ENCODE assay signal across 8 mouse cellular contexts in the genomic region with DNA sequence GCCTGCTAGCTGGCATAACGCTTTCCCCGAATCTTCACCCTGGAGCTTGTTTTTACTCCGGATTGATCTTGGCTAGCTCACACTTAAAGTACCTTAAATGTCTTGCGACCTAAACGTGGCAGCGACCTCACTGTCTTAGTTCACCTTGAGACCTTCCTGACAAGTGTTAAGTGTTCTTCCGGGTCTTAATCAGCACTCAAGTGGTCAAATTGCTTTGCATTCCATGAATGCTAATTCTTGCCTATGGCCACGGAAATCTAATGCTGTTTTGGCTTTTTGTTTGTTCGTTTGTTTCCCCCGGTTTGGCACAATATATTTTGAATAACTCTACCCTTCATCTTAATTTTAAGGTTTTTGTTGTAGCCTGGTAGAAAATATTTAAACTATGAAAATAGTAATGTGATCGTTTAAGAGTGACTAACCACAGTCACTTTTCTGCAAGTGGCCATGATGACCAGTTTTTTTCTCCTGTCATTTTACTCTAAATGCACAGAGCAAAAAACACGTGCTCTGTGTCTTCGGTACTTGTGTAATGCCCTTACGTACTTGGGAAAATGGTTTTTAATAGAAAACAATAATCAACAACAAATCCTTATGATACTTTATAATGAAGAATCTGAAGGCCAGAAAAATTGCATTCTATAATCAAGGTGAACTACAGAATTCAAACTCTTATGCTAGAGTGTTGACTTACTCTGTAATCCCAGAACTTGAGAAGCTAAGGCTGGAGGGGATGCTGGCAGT. TPM values are rescaled to one million over a fixed set of nuclear protein-coding genes. Genes with fewer than 3 reads are reported as not detected.
A peak's percentile ranks its signal among the peaks of the same experiment; 100 is the strongest.
DNase-seq lines count a peak whose midpoint lies in the region; ATAC-seq and TF ChIP-seq lines count a peak whose summit lies in the region.

No protein-coding gene starts in this region.

- H3K9ac ChIP-seq in heart, embryonic 13.5 days: peak overlapping the region; percentile 83
- peak overlapping the region; percentile 68 for H3K9ac ChIP-seq in ES-E14 (ENCODE audit: insufficient read depth, low read depth, low read length, poor library complexity, severe bottlenecking)
- H3K9ac ChIP-seq in forebrain, embryonic 14.5 days (ENCODE audit: low read length): peak overlapping the region; percentile 51; the same call in 1 of the 2 replicates
- peak overlapping the region; percentile 72 for H3K9ac ChIP-seq in liver, embryonic 16.5 days (ENCODE audit: low read depth, low read length)

- H3K4me1 ChIP-seq in heart, embryonic 13.5 days: peaks cover 19% of the 10 kb centered on the region
- peaks cover 0 to 2% of the 10 kb centered on the region in 2 experiments; a peak in 1 of 4 replicates for H3K4me1 ChIP-seq in ES-E14 (ENCODE audit: control insufficient read depth in 2 of 2, insufficient read depth in 2 of 2, low read length in 2 of 2, poor library complexity in 1 of 2)
- H3K4me1 ChIP-seq in forebrain, embryonic 14.5 days (ENCODE audit: control insufficient read depth, insufficient read depth, low read length): peaks cover 4% of the 10 kb centered on the region; the same call in 1 of the 2 replicates
- peaks cover 3% of the 10 kb centered on the region for H3K4me1 ChIP-seq in liver, embryonic 16.5 days (ENCODE audit: control insufficient read depth, low read depth, low read length)

- peak overlapping the region; percentile 85 for H3K4me3 ChIP-seq in heart, embryonic 13.5 days
- H3K4me3 ChIP-seq in ES-E14 (ENCODE audit: insufficient read depth in 1 of 2, low read depth in 1 of 2, low read length in 2 of 2, poor library complexity in 1 of 2, severe bottlenecking in 1 of 2): peak overlapping the region; percentile 67 to 72
- peak overlapping the region; percentile 76 for H3K4me3 ChIP-seq in forebrain, embryonic 14.5 days (ENCODE audit: low read depth, low read length)
- peak overlapping the region; percentile 90 for H3K4me3 ChIP-seq in liver, embryonic 16.5 days (ENCODE audit: low read depth, low read length)

- no peak for DNase-seq in heart, postnatal 36 days
- peak; percentile 51 for DNase-seq in ES-E14 (ENCODE audit: low read depth, low spot score)
- no peak for DNase-seq in forebrain, embryonic 14.5 days (ENCODE audit: low spot score)
- no peak for DNase-seq in layer of hippocampus, postnatal 10 days (ENCODE audit: low spot score in 2 of 2)
- DNase-seq in frontal cortex, adult 2 months (ENCODE audit: extremely low spot score in 1 of 2, low spot score in 1 of 2): no peak
- DNase-seq in spleen, postnatal 4 days (ENCODE audit: low spot score in 2 of 2): no peak

- WGBS in heart, embryonic 13.5 days: 20% methylated on average over 14 of the region's 14 CpGs
- WGBS in forebrain, embryonic 14.5 days: 23% methylated on average over 14 of the region's 14 CpGs
- 18% methylated on average over 14 of the region's 14 CpGs for WGBS in liver, embryonic 16.5 days (ENCODE audit: insufficient replicate concordance)

- H3K4me2 ChIP-seq in heart, embryonic 13.5 days: peak overlapping the region; percentile 81
- peak overlapping the region; percentile 69 for H3K4me2 ChIP-seq in forebrain, embryonic 14.5 days (ENCODE audit: low read length)
- peak overlapping the region; percentile 86 for H3K4me2 ChIP-seq in liver, embryonic 16.5 days (ENCODE audit: low read depth, low read length)

- intact Hi-C loops in heart, postnatal 36 days (cut with DNase I): loop anchor here (5.0 to 10.0 kb wide), 2 partner anchors 46 to 562 kb away; no protein-coding TSS in a partner anchor

- no peaks in the 10 kb centered on the region for H3K9me3 ChIP-seq in heart, embryonic 13.5 days
- H3K9me3 ChIP-seq in ES-E14 (ENCODE audit: control insufficient read depth, insufficient read depth, low read depth, low read length): no peaks in the 10 kb centered on the region
- H3K9me3 ChIP-seq in forebrain, embryonic 14.5 days (replicated peaks; ENCODE audit: control insufficient read depth, low read length): no peaks in the 10 kb centered on the region
- no peaks in the 10 kb centered on the region for H3K9me3 ChIP-seq in liver, embryonic 16.5 days (replicated peaks; ENCODE audit: control insufficient read depth, low read length)

- no peaks in the 10 kb centered on the region for H3K27me3 ChIP-seq in heart, embryonic 13.5 days (replicated peaks)
- H3K27me3 ChIP-seq in forebrain, embryonic 14.5 days (replicated peaks; ENCODE audit: control insufficient read depth, insufficient read depth, low read length): no peaks in the 10 kb centered on the region
- no peaks in the 10 kb centered on the region for H3K27me3 ChIP-seq in liver, embryonic 16.5 days (ENCODE audit: control insufficient read depth, insufficient read depth, low read depth, low read length)

- H3K27ac ChIP-seq in heart, embryonic 13.5 days (replicated peaks): peak overlapping the region; percentile 95
- H3K27ac ChIP-seq in ES-E14 (ENCODE audit: insufficient read depth, low read depth, low read length, poor library complexity, severe bottlenecking): peak overlapping the region; percentile 86
- H3K27ac ChIP-seq in forebrain, embryonic 14.5 days (ENCODE audit: low read depth, low read length): peak overlapping the region; percentile 40
- H3K27ac ChIP-seq in liver, embryonic 16.5 days (ENCODE audit: low read length): peak overlapping the region; percentile 73

- in situ Hi-C loops in ES-E14 (cut with MboI; ENCODE audit: low sequenced_read_pairs in 2 of 2, unreplicated experiment in 2 of 2): no loop called here

- no peak for ATAC-seq in heart, embryonic 13.5 days (ENCODE audit: extremely low read depth, insufficient number of reproducible peaks, low FRiP score, low TSS enrichment)
- no peak; the same call in 1 of the 2 replicates for ATAC-seq in forebrain, embryonic 14.5 days
- ATAC-seq in liver, embryonic 16.5 days (ENCODE audit: low read depth): no peak

- H3K36me3 ChIP-seq in heart, embryonic 13.5 days: peaks cover 8% of the 10 kb centered on the region
- peaks cover 2% of the 10 kb centered on the region for H3K36me3 ChIP-seq in ES-E14 (ENCODE audit: control insufficient read depth, insufficient read depth, low read length, poor library complexity, severe bottlenecking)
- peaks cover 7% of the 10 kb centered on the region for H3K36me3 ChIP-seq in forebrain, embryonic 14.5 days (ENCODE audit: control insufficient read depth, insufficient read depth, low read length)
- H3K36me3 ChIP-seq in liver, embryonic 16.5 days (ENCODE audit: control insufficient read depth, insufficient read depth): peaks cover under 1% of the 10 kb centered on the region; the same call in 1 of the 2 replicates

TF ChIP-seq in ES-E14, 5 proteins besides CTCF, POLR2A, EP300 and RAD21:
- no peak for TF ChIP-seq ZC3H11A (IDR thresholded peaks at IDR 0.05; ENCODE audit: borderline replicate concordance, low read depth, low read length)
- no peak for TF ChIP-seq MAFK (IDR thresholded peaks at IDR 0.05; ENCODE audit: insufficient read depth, low read depth, low read length)
- no peak for TF ChIP-seq ZNF384 (IDR thresholded peaks at IDR 0.05; ENCODE audit: low read depth, low read length)
- TF ChIP-seq CHD2 (IDR thresholded peaks at IDR 0.05; ENCODE audit: low read depth, low read length): no peak
- no peak for TF ChIP-seq HCFC1 (IDR thresholded peaks at IDR 0.05; ENCODE audit: borderline replicate concordance, insufficient read depth, low read length)
TF ChIP-seq in ES-E14: peak in this region for 0.

RNA-seq across cellular contexts. Expression of a gene that starts 0.9 kb away (rescaled TPM):
- 20.9 and 22.6 TPM in 2 replicates for polyA plus RNA-seq in heart, embryonic 13.5 days (2015; fragmentation: Nextera tagmentation; extraction: Ambion mirVana)
- total RNA-seq in heart, postnatal 36 days (2021): 10 to 100 TPM; 23.7 to 24.5 TPM
- 22.6 and 23.4 TPM in 2 replicates for total RNA-seq in ES-E14 (2012; rRNA removed)
- polyA plus RNA-seq in forebrain, embryonic 14.5 days (2014; fragmentation: Nextera tagmentation; extraction: Ambion mirVana): 43.1 and 43.6 TPM in 2 replicates
- 6.9 and 7.6 TPM in 2 replicates for polyA plus RNA-seq in liver, embryonic 16.5 days (2015; fragmentation: Nextera tagmentation; extraction: Ambion mirVana)
- 10 to 100 TPM; 41.9 to 43.4 TPM for total RNA-seq in layer of hippocampus, postnatal 10 days (2021)
- polyA plus RNA-seq in frontal cortex, adult 2 months (2012; rRNA removed): 42.5 and 46.5 TPM in 2 replicates

RNA-seq across cellular contexts. Expression of a gene that starts 17.1 kb away (rescaled TPM):
- polyA plus RNA-seq in heart, embryonic 13.5 days (2015; fragmentation: Nextera tagmentation; extraction: Ambion mirVana): 9.7 and 10.6 TPM in 2 replicates
- 1 to 10 TPM; 7.3 to 7.8 TPM for total RNA-seq in heart, postnatal 36 days (2021)
- total RNA-seq in ES-E14 (2012; rRNA removed): 2.9 and 5.2 TPM in 2 replicates
- polyA plus RNA-seq in forebrain, embryonic 14.5 days (2014; fragmentation: Nextera tagmentation; extraction: Ambion mirVana): 7.9 and 8.0 TPM in 2 replicates
- 2.3 and 2.9 TPM in 2 replicates for polyA plus RNA-seq in liver, embryonic 16.5 days (2015; fragmentation: Nextera tagmentation; extraction: Ambion mirVana)
- 10 to 100 TPM in 1 of 2 experiments, 1 to 10 TPM in 1; 8.0 to 10.6 TPM for total RNA-seq in layer of hippocampus, postnatal 10 days (2021)
- 12.3 and 14.7 TPM in 2 replicates for polyA plus RNA-seq in frontal cortex, adult 2 months (2012; rRNA removed)

RNA-seq across cellular contexts. Expression of a gene that starts 29.7 kb away (rescaled TPM):
- polyA plus RNA-seq in heart, embryonic 13.5 days (2015; fragmentation: Nextera tagmentation; extraction: Ambion mirVana): 273 and 298 TPM in 2 replicates
- 1,000 to 10,000 TPM; 1,296 to 1,437 TPM for total RNA-seq in heart, postnatal 36 days (2021)
- 52.4 and 53.4 TPM in 2 replicates for total RNA-seq in ES-E14 (2012; rRNA removed)
- polyA plus RNA-seq in forebrain, embryonic 14.5 days (2014; fragmentation: Nextera tagmentation; extraction: Ambion mirVana): 244 and 275 TPM in 2 replicates
- 21.8 and 23.5 TPM in 2 replicates for polyA plus RNA-seq in liver, embryonic 16.5 days (2015; fragmentation: Nextera tagmentation; extraction: Ambion mirVana)
- total RNA-seq in layer of hippocampus, postnatal 10 days (2021): 100 to 1,000 TPM; 498 to 543 TPM
- 192 TPM in 2 replicates for polyA plus RNA-seq in frontal cortex, adult 2 months (2012; rRNA removed)

Comparison
In these comparisons a context has a peak if more than half of its experiments do, and no peak if none do; other contexts are left out.
1. H3K27ac ChIP-seq: peak in every context shown above with its lines; median percentile 95 in heart, embryonic 13.5 days; 86 in ES-E14; 73 in liver, embryonic 16.5 days; 40 in forebrain, embryonic 14.5 days.